Mouse (Mus musculus) midbrain, embryonic 16.5 days (tissue): ENCODE results near the gene Kdm8. TPM values are rescaled to one million over a fixed set of nuclear protein-coding genes. Genes with fewer than 3 reads are reported as not detected.

ENCODE experiments used
- ATAC-seq: fragments of 200-750 bp; cut with Nextera tagmentation; 2 replicates; pipeline ENCODE4 v1.8.0; 2017; ENCODE audit warnings: moderate TSS enrichment
- H3K27ac ChIP-seq: fragments of 300-500 bp; sonication (generic); 2 replicates; pipeline ENCODE4 v1.5.1; 2014; ENCODE audit warnings: mild to moderate bottlenecking, low read length, mixed read lengths
- H3K27me3 ChIP-seq: fragments of 300-500 bp; sonication (generic); 2 replicates; pipeline ENCODE4 v1.6.1; 2014; ENCODE audit warnings: low read depth, low read length, mixed read lengths; ENCODE audit not compliant: control insufficient read depth, insufficient read depth
- H3K36me3 ChIP-seq: fragments of 300-500 bp; sonication (generic); 2 replicates; pipeline ENCODE4 v1.6.1; 2014; ENCODE audit warnings: mild to moderate bottlenecking, low read length, moderate library complexity, mixed read lengths; ENCODE audit not compliant: control insufficient read depth, insufficient read depth
- H3K4me1 ChIP-seq: fragments of 300-500 bp; sonication (generic); 2 replicates; pipeline ENCODE4 v1.6.1; 2014; ENCODE audit warnings: mild to moderate bottlenecking, low read length, mixed read lengths; ENCODE audit not compliant: control insufficient read depth, insufficient read depth
- H3K4me2 ChIP-seq: fragments of 300-500 bp; sonication (generic); 2 replicates; pipeline ENCODE4 v1.6.1; 2014; ENCODE audit warnings: mild to moderate bottlenecking, low read length, mixed read lengths
- H3K4me3 ChIP-seq: fragments of 300-500 bp; sonication (generic); 2 replicates; pipeline ENCODE4 v1.5.1; 2014; ENCODE audit warnings: low read depth, mild to moderate bottlenecking, low read length, moderate library complexity, mixed read lengths
- H3K9ac ChIP-seq: fragments of 300-500 bp; sonication (generic); 2 replicates; pipeline ENCODE4 v1.6.1; 2014; ENCODE audit warnings: low read depth, low read length, mixed read lengths
- H3K9me3 ChIP-seq: fragments of 300-500 bp; sonication (generic); replicated peaks from 2 replicates; pipeline ENCODE4 v1.6.1; 2014; ENCODE audit warnings: mild to moderate bottlenecking, low read length, mixed read lengths; ENCODE audit not compliant: control insufficient read depth, poor library complexity, severe bottlenecking
- WGBS: fragments of 180-500 bp; shearing (Covaris S2); extraction: QIAGEN DNeasy Blood & Tissue Kit; methylation state at CpG from one replicate; pipeline ENCODE4 v1.1.7; 2014; 5-methylcytosine and 5-hydroxymethylcytosine counted together
- polyA plus RNA-seq: library from polyadenylated mRNA; unstranded; fragments of >200 nt; fragmentation: Nextera tagmentation; extraction: Ambion mirVana; gene quantifications from 2 replicates; pipeline ENCODE4 v1.2.1, GENCODE M21; 2015

Kdm8 gene
- polyA plus RNA-seq, 1 experiment from 2014 or later: 4.1 TPM

- WGBS: 23% methylated on average over 10 of the region's 10 CpGs
- peak overlapping the region; percentile 99 for H3K27ac ChIP-seq
- peak; percentile 23 for ATAC-seq
These were observed 406 bp upstream of the Kdm8 start for GRCm38 (mm10) chr7:125444076-125444463.

GRCm38 (mm10) chr7:125450678-125451077 lies 6.2 kb downstream of the Kdm8 start:
- H3K27ac ChIP-seq: no peak overlapping the region
- no peak overlapping the region for H3K9ac ChIP-seq
- H3K27me3 ChIP-seq: no peaks in the 10 kb centered on the region
- no peak overlapping the region for H3K4me2 ChIP-seq
- no peak overlapping the region for H3K4me3 ChIP-seq
- H3K36me3 ChIP-seq: no peaks in the 10 kb centered on the region
- no peaks in the 10 kb centered on the region for H3K9me3 ChIP-seq
- WGBS: 94% methylated on average over 1 of the region's 1 CpGs
- no peak for ATAC-seq
- peaks cover 2% of the 10 kb centered on the region for H3K4me1 ChIP-seq

More at GRCm38 (mm10) chr7:125444076-125444463, 406 bp upstream of the Kdm8 start:
- H3K36me3 ChIP-seq: no peaks in the 10 kb centered on the region
- H3K4me3 ChIP-seq: peak overlapping the region; percentile 67
- no peaks in the 10 kb centered on the region for H3K27me3 ChIP-seq
- H3K9ac ChIP-seq: peak overlapping the region; percentile 82
- peaks cover 18% of the 10 kb centered on the region for H3K4me1 ChIP-seq
- no peaks in the 10 kb centered on the region for H3K9me3 ChIP-seq
- peak overlapping the region; percentile 89 for H3K4me2 ChIP-seq

GRCm38 (mm10) chr7:125451078-125451477 lies 6.6 kb downstream of the Kdm8 start:
- WGBS: 83% methylated on average over 2 of the region's 2 CpGs
- no peak overlapping the region for H3K4me3 ChIP-seq
- no peak for ATAC-seq

GRCm38 (mm10) chr7:125453671-125454070 lies 9.2 kb downstream of the Kdm8 start:
- no peak overlapping the region for H3K27ac ChIP-seq
- H3K36me3 ChIP-seq: 0 out of 2 replicates have a peak, but pooled peaks cover 2% of the 10 kb centered on the region
- H3K4me1 ChIP-seq: no peaks in the 10 kb centered on the region
- 96% methylated on average over 4 of the region's 4 CpGs for WGBS
- no peak overlapping the region for H3K9ac ChIP-seq
- H3K4me3 ChIP-seq: no peak overlapping the region
- no peaks in the 10 kb centered on the region for H3K27me3 ChIP-seq
- no peak overlapping the region for H3K4me2 ChIP-seq
- no peaks in the 10 kb centered on the region for H3K9me3 ChIP-seq
- no peak for ATAC-seq

More at GRCm38 (mm10) chr7:125451078-125451477, 6.6 kb downstream of the Kdm8 start:
- Histone ChIP-seq H3K4me1 (no peaks in the 10 kb centered on the region), H3K36me3 (no peaks in the 10 kb centered on the region), H3K27ac (no peak overlapping the region), H3K27me3 (no peaks in the 10 kb centered on the region), H3K9ac (no peak overlapping the region), H3K9me3 (no peaks in the 10 kb centered on the region), H3K4me2 (no peak overlapping the region)

GRCm38 (mm10) chr7:125462200-125462599 lies 17.7 kb downstream of the Kdm8 start:
- ATAC-seq: no peak
- Histone ChIP-seq H3K4me2 (no peak overlapping the region), H3K4me1 (no peaks in the 10 kb centered on the region), H3K27me3 (no peaks in the 10 kb centered on the region), H3K9me3 (no peaks in the 10 kb centered on the region), H3K4me3 (no peak overlapping the region), H3K36me3 (peaks cover 5% of the 10 kb centered on the region; the same call in 1 of the 2 replicates), H3K27ac (no peak overlapping the region), H3K9ac (no peak overlapping the region)
- 56% methylated on average over 2 of the region's 2 CpGs for WGBS

- 21% methylated on average over 5 of the region's 5 CpGs for whole genome bisulfite sequencing
- no peak overlapping the region for H3K4me3 ChIP-seq
- no peak for ATAC-seq
- no peaks in the 10 kb centered on the region for H3K4me1 ChIP-seq
- no peaks in the 10 kb centered on the region for H3K27me3 ChIP-seq
- H3K27ac ChIP-seq: no peak overlapping the region
- H3K36me3 ChIP-seq: peaks cover 19% of the 10 kb centered on the region
- H3K4me2 ChIP-seq: no peak overlapping the region
- no peaks in the 10 kb centered on the region for H3K9me3 ChIP-seq
- no peak overlapping the region for H3K9ac ChIP-seq
These were observed 25.5 kb downstream of the Kdm8 start for GRCm38 (mm10) chr7:125469937-125470336.

- H3K9me3 ChIP-seq: no peaks in the 10 kb centered on the region
- no peak for ATAC-seq
- H3K27me3 ChIP-seq: no peaks in the 10 kb centered on the region
- peaks cover 19% of the 10 kb centered on the region for H3K36me3 ChIP-seq
- H3K9ac ChIP-seq: no peak overlapping the region
- H3K27ac ChIP-seq: no peak overlapping the region
- WGBS: 91% methylated on average over 4 of the region's 4 CpGs
- no peak overlapping the region for H3K4me2 ChIP-seq
- H3K4me3 ChIP-seq: no peak overlapping the region
- no peaks in the 10 kb centered on the region for H3K4me1 ChIP-seq
These were observed 26.4 kb downstream of the Kdm8 start for GRCm38 (mm10) chr7:125470901-125471300.

GRCm38 (mm10) chr7:125471991-125472741 lies 27.7 kb downstream of the Kdm8 start:
- peaks cover 7% of the 10 kb centered on the region; the same call in 1 of the 2 replicates for H3K4me1 ChIP-seq
- no peak overlapping the region for H3K9ac ChIP-seq
- H3K4me3 ChIP-seq: no peak overlapping the region
- no peak overlapping the region for H3K4me2 ChIP-seq
- peak; percentile 66 for ATAC-seq
- no peaks in the 10 kb centered on the region for H3K9me3 ChIP-seq
- H3K36me3 ChIP-seq: peaks cover 14% of the 10 kb centered on the region
- 32% methylated on average over 13 of the region's 13 CpGs for WGBS
- no peak overlapping the region for H3K27ac ChIP-seq
- H3K27me3 ChIP-seq: no peaks in the 10 kb centered on the region

- peaks cover 7% of the 10 kb centered on the region; the same call in 1 of the 2 replicates for H3K4me1 ChIP-seq
- H3K27me3 ChIP-seq: no peaks in the 10 kb centered on the region
- H3K4me3 ChIP-seq: no peak overlapping the region
- H3K36me3 ChIP-seq: no peaks in the 10 kb centered on the region
- no peaks in the 10 kb centered on the region for H3K9me3 ChIP-seq
- no peak for ATAC-seq
- no peak overlapping the region for H3K4me2 ChIP-seq
- no peak overlapping the region for H3K9ac ChIP-seq
- no peak overlapping the region for H3K27ac ChIP-seq
- WGBS: 76% methylated on average over 4 of the region's 4 CpGs
These were observed 30.1 kb downstream of the Kdm8 start for GRCm38 (mm10) chr7:125474535-125474934.
